ENCODE assay signal across 16 mouse cellular contexts in the genomic region with DNA sequence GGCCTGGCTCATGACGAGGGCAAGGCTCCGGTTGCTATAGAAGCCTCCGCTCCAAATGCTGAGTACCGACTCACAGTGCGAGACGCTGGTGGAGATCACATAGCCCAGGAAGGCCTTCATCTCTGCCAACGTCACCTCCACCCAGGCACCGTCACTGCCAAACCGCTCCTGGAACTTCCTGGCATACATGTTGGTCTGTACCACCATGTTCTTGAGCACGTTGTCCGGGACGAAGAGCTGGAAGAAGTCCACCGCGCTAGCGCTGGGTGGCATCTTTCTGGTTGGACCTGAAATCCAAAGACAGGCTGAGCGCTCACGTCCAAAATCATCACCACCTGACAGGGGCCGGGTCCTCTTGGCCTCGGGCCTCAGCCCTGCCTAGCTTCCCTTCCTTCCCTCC.
DNase-seq lines count a peak whose midpoint lies in the region.
"Had no signal": no experiment of that assay in that cellular context is flagged by ENCODE, and none has a peak within 500 bp of the region (broad histone marks: within the 10 kb centered on the region; RNA-seq: fewer than 3 reads in every experiment).

No protein-coding gene starts in this region.

- peak; percentile 37 to 49 for DNase-seq in cerebellum, adult 18-20 months
- no peak for DNase-seq in cerebellum, postnatal 36 days
- peak; percentile 59 to 71 for DNase-seq in cerebellum, postnatal 14 days
- no peak for DNase-seq in cerebellum, adult 9-11 months
- peak; percentile 65 for DNase-seq in brain, adult 2 months (ENCODE audit: low read depth, low spot score)
- DNase-seq in Muller cell, postnatal 12 days (ENCODE audit: inconsistent ontology term): no peak
- DNase-seq: adrenal gland, adult 2 months; adrenal gland, postnatal 14 days; B cell, adult 2 months; gastrocnemius, postnatal 10 days; gastrocnemius, postnatal 36 days; heart, adult 2 months; heart, postnatal 14 days; heart, postnatal 4 days; kidney, adult 18-20 months; kidney, adult 9 months had no signal

Comparison
In these comparisons a context has a peak if more than half of its experiments do, and no peak if none do; other contexts are left out.
1. DNase-seq: peak in cerebellum, adult 18-20 months (2 of 2), cerebellum, postnatal 14 days (2 of 2) and brain, adult 2 months (single experiment); none in cerebellum, postnatal 36 days (0 of 2), cerebellum, adult 9-11 months (single experiment) and Muller cell, postnatal 12 days (single experiment).